Mouse (Mus musculus) mesoderm, embryonic 11.5 days (tissue): Measurements from ENCODE around the gene Aldh1b1.
A peak's percentile ranks its signal among the peaks of the same experiment; 100 is the strongest.

Experiments used
- DNase-seq: peaks from one replicate; pipeline ENCODE4 v3.0.0-alpha.2; 2012; ENCODE audit warnings: low read depth, low spot score

Gene Aldh1b1

GRCm38 (mm10) chr4:45798964-45799363 is at the start of gene Aldh1b1:
Gene Aldh1b1 (plus strand): TSS chr4:45799022.
- peak; percentile 68 for DNase-seq

- no peak for DNase-seq
Observed at GRCm38 (mm10) chr4:45749449-45749848, 49.4 kb upstream of the Aldh1b1 start.

- no peak for DNase-seq
Observed at GRCm38 (mm10) chr4:45750477-45750876, 48.3 kb upstream of the Aldh1b1 start.

- no peak for DNase-seq
Observed at GRCm38 (mm10) chr4:45753211-45753809, 45.5 kb upstream of the Aldh1b1 start.

- DNase-seq = no peak
Observed at GRCm38 (mm10) chr4:45754171-45754570, 44.7 kb upstream of the Aldh1b1 start.

- no peak for DNase-seq
Observed at GRCm38 (mm10) chr4:45755097-45755496, 43.7 kb upstream of the Aldh1b1 start.

GRCm38 (mm10) chr4:45755881-45756280 is 42.9 kb upstream of the Aldh1b1 start:
- no peak for DNase-seq

GRCm38 (mm10) chr4:45757941-45758340 is 40.9 kb upstream of the Aldh1b1 start:
- DNase-seq = no peak

- no peak for DNase-seq
Observed at GRCm38 (mm10) chr4:45759411-45759810, 39.4 kb upstream of the Aldh1b1 start.

- DNase-seq = no peak
Observed at GRCm38 (mm10) chr4:45762600-45762999, 36.2 kb upstream of the Aldh1b1 start.

GRCm38 (mm10) chr4:45763288-45764140 is 35.3 kb upstream of the Aldh1b1 start:
- DNase-seq = peak; percentile 48

- no peak for DNase-seq
Observed at GRCm38 (mm10) chr4:45764141-45764494, 34.7 kb upstream of the Aldh1b1 start.

GRCm38 (mm10) chr4:45765121-45765564 is 33.7 kb upstream of the Aldh1b1 start:
- no peak for DNase-seq

GRCm38 (mm10) chr4:45765565-45766201 is 33.1 kb upstream of the Aldh1b1 start:
- DNase-seq = no peak

- DNase-seq = no peak
Observed at GRCm38 (mm10) chr4:45766774-45767173, 32.0 kb upstream of the Aldh1b1 start.

GRCm38 (mm10) chr4:45767891-45768558 is 30.8 kb upstream of the Aldh1b1 start:
- DNase-seq = no peak

- no peak for DNase-seq
Observed at GRCm38 (mm10) chr4:45769141-45769540, 29.7 kb upstream of the Aldh1b1 start.

- no peak for DNase-seq
Observed at GRCm38 (mm10) chr4:45769791-45770637, 28.8 kb upstream of the Aldh1b1 start.

GRCm38 (mm10) chr4:45770638-45771033 is 28.2 kb upstream of the Aldh1b1 start:
- DNase-seq = no peak

GRCm38 (mm10) chr4:45771173-45771572 is 27.6 kb upstream of the Aldh1b1 start:
- no peak for DNase-seq

- peak; percentile 82 for DNase-seq
Observed at GRCm38 (mm10) chr4:45771619-45772018, 27.2 kb upstream of the Aldh1b1 start.
